Mouse (Mus musculus) testis, adult 2 months (tissue): Measurements from ENCODE around the gene Nudt2.

Experiments used
- CTCF ChIP-seq: fragments of 200-500 bp; IDR thresholded peaks from 2 replicates; pipeline ENCODE4 v1.5.1; 2012; ENCODE audit warnings: low read depth, mild to moderate bottlenecking, inconsistent platforms, low read length, moderate library complexity; ENCODE audit not compliant: control insufficient read depth, insufficient read depth, insufficient replicate concordance
- POLR2A ChIP-seq: fragments of 200-500 bp; IDR thresholded peaks from 2 replicates; pipeline ENCODE4 v1.6.1; 2012; ENCODE audit warnings: low read depth, mild to moderate bottlenecking, inconsistent platforms, low read length, moderate library complexity; ENCODE audit not compliant: control insufficient read depth

GRCm38 (mm10) chr4:41442790-41443302 lies 22.1 kb upstream of the Nudt2 start:
- TF ChIP-seq CTCF (no peak), POLR2A (no peak)
